Mouse (Mus musculus) megakaryocyte, embryonic 14.5 days (primary cell): ENCODE measurements at regions not wholly inside any gene's neighbourhood (a gene's known extent, or its start where the extent isn't known, plus 50 kb on each side); places are given as distances from the start of the nearest gene placed in this dataset.

Experiments used
- FLI1 ChIP-seq: IDR thresholded peaks from 2 replicates; pipeline ENCODE4 v1.6.1; 2012; ENCODE audit warnings: low read length, inconsistent platforms, mixed read lengths
- GATA1 ChIP-seq: IDR thresholded peaks from 3 replicates; pipeline ENCODE4 v1.6.1; 2012; ENCODE audit warnings: mixed read lengths, low read length, inconsistent platforms, borderline replicate concordance

- TF ChIP-seq GATA1 (no peak), FLI1 (no peak)
These were observed 311.0 kb upstream of the Eif4g2 start for GRCm38 (mm10) chr7:111393846-111394245.
